Mouse (Mus musculus): Measurements from ENCODE around the gene Map3k4.
"Not testable (repeated sequence)": the region's sequence is repeated elsewhere in the genome, so short reads cannot be mapped to it uniquely, and the experiment has no call there.

Map3k4 gene

GRCm38 (mm10) chr17:12307251-12308135, 11.1 kb downstream of the Map3k4 start:
- no peak for DNase-seq (ENCODE audit: low spot score)

GRCm38 (mm10) chr17:12304658-12305057, 13.9 kb downstream of the Map3k4 start:
- DNase-seq (ENCODE audit: low spot score): no peak

- peak; percentile 56 for DNase-seq (ENCODE audit: low spot score)
Observed at GRCm38 (mm10) chr17:12300896-12301706, 17.5 kb downstream of the Map3k4 start.

GRCm38 (mm10) chr17:12300127-12300675, 18.4 kb downstream of the Map3k4 start:
- no peak for DNase-seq (ENCODE audit: low spot score)

- DNase-seq (ENCODE audit: low spot score): no peak
Observed at GRCm38 (mm10) chr17:12299371-12299770, 19.2 kb downstream of the Map3k4 start.

GRCm38 (mm10) chr17:12297978-12298377, 20.6 kb downstream of the Map3k4 start:
- peak; percentile 35 for DNase-seq (ENCODE audit: low spot score)

- DNase-seq (ENCODE audit: low spot score): no peak
Observed at GRCm38 (mm10) chr17:12297292-12297691, 21.3 kb downstream of the Map3k4 start.

GRCm38 (mm10) chr17:12295926-12296325, 22.7 kb downstream of the Map3k4 start:
- DNase-seq (ENCODE audit: low spot score): not testable (repeated sequence)

GRCm38 (mm10) chr17:12294424-12294823, 24.2 kb downstream of the Map3k4 start:
- DNase-seq (ENCODE audit: low spot score): no peak

GRCm38 (mm10) chr17:12293571-12293970, 25.0 kb downstream of the Map3k4 start:
- peak; percentile 46 for DNase-seq (ENCODE audit: low spot score)

- DNase-seq (ENCODE audit: low spot score): no peak
Observed at GRCm38 (mm10) chr17:12292877-12293276, 25.7 kb downstream of the Map3k4 start.

- no peak for DNase-seq (ENCODE audit: low spot score)
Observed at GRCm38 (mm10) chr17:12292356-12292755, 26.2 kb downstream of the Map3k4 start.

- no peak for DNase-seq (ENCODE audit: low spot score)
Observed at GRCm38 (mm10) chr17:12291151-12291550, 27.4 kb downstream of the Map3k4 start.

GRCm38 (mm10) chr17:12290735-12291134, 27.9 kb downstream of the Map3k4 start:
- no peak for DNase-seq (ENCODE audit: low spot score)

GRCm38 (mm10) chr17:12289836-12290235, 28.8 kb downstream of the Map3k4 start:
- DNase-seq (ENCODE audit: low spot score): not testable (repeated sequence)

GRCm38 (mm10) chr17:12288871-12289270, 29.7 kb downstream of the Map3k4 start:
- no peak for DNase-seq (ENCODE audit: low spot score)

GRCm38 (mm10) chr17:12279810-12280209, 38.8 kb downstream of the Map3k4 start:
- DNase-seq (ENCODE audit: low spot score): no peak

- no peak for DNase-seq (ENCODE audit: low spot score)
Observed at GRCm38 (mm10) chr17:12278073-12278472, 40.5 kb downstream of the Map3k4 start.

- DNase-seq (ENCODE audit: low spot score): no peak
Observed at GRCm38 (mm10) chr17:12277297-12277696, 41.3 kb downstream of the Map3k4 start.

- DNase-seq (ENCODE audit: low spot score): no peak
Observed at GRCm38 (mm10) chr17:12276496-12277200, 41.9 kb downstream of the Map3k4 start.

- no peak for DNase-seq (ENCODE audit: low spot score)
Observed at GRCm38 (mm10) chr17:12275756-12276155, 42.8 kb downstream of the Map3k4 start.

- no peak for DNase-seq (ENCODE audit: low spot score)
Observed at GRCm38 (mm10) chr17:12273032-12273431, 45.6 kb downstream of the Map3k4 start.

All from MN1 (cell line).